Mouse (Mus musculus) spleen, adult 2 months (tissue): ENCODE results near the gene Nsf.

Experiments
- CTCF ChIP-seq: fragments of 200-500 bp; IDR thresholded peaks from 2 replicates; pipeline ENCODE4 v1.5.1; 2011; ENCODE audit warnings: mild to moderate bottlenecking, inconsistent platforms; ENCODE audit not compliant: insufficient read depth, insufficient read length, insufficient replicate concordance; ENCODE audit errors: extremely low read depth
- POLR2A ChIP-seq: fragments of 200-500 bp; IDR thresholded peaks from 2 replicates; pipeline ENCODE4 v1.6.1; 2011; ENCODE audit warnings: low read depth, low read length, inconsistent platforms

DNA sequence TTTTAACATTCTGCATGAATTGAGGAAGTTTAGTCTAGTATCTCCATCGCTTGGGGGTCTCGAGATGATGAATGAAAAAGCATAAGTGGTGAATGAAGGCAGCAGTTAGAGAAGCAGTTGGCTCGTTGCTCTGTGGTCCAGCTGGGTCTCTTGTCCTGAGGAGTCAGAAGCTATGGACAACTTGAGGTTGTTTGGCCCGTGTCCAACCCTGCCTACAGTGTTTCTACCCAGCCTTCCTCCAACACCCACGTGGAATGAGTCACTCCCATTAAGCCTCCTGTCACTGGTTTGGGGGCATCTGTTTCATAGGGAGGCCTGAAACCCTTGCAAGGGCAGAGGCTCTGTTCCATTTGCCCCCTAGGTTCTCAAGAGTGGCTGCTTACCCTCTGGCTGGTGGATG lies 163.9 kb downstream of the Nsf start:
- TF ChIP-seq CTCF (no peak), POLR2A (no peak)
